Mouse (Mus musculus) skeletal muscle tissue, adult 2 months (tissue): ENCODE results near the gene Cd22.
"Not testable (repeated sequence)": the region's sequence is repeated elsewhere in the genome, so short reads cannot be mapped to it uniquely, and the experiment has no call there.

Experiments used
- DNase-seq: peaks from one replicate; pipeline ENCODE4 v3.0.0-alpha.2; 2012; ENCODE audit warnings: low read depth, low spot score

Gene Cd22

DNA sequence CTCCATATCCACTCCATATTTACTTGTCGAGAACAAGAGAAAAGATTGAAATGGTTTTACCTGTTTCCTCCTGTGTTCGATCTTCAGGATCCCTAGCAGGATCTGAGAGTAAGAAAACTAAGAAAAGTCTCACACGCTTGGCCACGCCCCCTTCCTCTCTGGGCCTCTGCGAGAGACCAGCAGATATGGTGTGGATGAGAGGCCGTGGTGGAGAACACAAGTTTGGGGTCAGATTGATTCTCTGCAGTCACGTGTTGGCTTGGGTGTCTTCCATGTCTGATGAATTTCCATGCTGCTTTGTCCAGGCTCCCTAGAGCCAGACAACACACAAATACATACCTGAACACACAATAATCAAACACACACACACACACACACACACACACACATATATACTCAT lies at the start of gene Cd22:
Gene Cd22 (minus strand): TSS at position 167 of the 400 bp plus-strand sequence.
- DNase-seq: no peak

DNA sequence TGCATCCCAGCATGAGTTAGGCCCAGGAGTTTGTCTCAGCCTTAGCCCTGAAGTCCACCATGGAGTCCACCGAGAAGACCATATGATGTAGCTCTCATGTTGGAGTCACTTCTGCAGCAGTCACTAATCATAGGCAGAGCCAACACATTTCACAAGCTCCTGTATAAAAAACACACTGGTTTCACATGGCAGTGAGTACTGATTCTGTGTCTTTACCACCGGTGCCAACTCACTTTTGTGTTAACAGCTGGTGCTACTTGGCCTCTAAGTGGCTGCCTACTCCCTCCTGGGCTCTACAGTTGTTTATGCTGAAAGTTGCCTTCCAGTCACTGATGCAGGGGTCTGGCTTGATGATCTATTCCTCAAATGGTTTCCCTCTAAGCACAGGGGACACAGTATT lies 44.4 kb upstream of the Cd22 start, which contains the start of gene Hamp2:
Gene Hamp2 (minus strand): TSS at position 101 of the 400 bp plus-strand sequence.
- not testable (repeated sequence) for DNase-seq

DNA sequence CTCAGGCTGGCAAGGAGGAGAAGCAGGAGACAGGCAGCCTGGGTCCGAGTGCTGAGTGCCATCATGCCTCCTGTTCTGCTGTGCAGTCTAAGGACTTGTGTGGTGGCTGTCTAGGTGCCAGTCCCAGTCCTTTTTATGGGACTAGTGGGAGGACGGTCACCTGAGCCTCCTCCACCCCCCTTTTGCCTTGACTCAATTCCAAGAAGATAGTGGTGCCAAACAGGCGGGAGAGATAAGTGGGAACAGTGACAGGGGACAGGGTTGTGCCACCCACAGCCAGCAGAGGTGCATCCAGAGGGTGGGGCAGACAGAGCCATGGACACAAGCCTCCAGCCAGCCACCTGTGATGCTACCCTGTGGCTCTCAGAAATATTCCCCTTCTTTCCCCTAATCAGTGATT lies 43.9 kb upstream of the Cd22 start:
- DNase-seq: no peak

DNA sequence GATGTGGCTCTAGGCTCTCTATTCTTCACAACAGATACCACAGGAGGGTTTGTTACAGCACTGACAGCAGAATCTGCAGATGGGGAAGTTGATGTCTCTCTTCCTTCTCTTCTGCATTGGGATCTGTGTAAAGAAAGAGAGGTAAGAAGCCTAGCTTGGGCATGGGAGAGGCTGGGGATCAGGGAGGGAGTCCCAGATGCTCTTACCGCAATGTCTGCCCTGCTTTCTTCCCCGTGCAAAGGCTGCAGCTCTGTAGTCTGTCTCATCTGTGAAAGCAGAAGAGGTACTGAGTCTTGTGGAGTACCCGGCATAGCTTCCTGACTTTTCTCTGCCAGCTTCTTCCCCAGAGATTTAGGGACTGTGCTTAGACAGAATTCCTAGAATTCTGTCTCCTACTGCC lies 42.3 kb upstream of the Cd22 start:
- DNase-seq: not testable (repeated sequence)

DNA sequence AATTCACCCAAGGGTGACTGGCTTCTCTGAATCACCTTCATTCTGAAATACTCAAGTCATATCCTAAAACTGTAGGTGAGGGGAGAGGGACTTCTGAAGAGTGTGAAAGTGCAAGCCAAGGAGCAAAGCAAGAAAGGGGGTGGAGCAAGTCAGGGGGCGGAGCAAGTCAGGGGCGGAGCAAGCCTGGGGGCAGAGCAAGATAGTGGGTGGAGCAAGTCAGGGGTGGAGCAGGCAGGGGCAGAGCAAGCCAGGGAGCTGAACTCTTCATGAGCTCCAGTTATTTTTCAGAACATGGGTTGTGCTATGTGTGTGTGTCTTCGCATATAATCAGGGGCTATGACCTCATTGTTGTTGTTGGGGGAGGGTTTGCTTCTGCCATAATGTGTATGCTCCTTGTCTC lies 40.1 kb upstream of the Cd22 start:
- no peak for DNase-seq

DNA sequence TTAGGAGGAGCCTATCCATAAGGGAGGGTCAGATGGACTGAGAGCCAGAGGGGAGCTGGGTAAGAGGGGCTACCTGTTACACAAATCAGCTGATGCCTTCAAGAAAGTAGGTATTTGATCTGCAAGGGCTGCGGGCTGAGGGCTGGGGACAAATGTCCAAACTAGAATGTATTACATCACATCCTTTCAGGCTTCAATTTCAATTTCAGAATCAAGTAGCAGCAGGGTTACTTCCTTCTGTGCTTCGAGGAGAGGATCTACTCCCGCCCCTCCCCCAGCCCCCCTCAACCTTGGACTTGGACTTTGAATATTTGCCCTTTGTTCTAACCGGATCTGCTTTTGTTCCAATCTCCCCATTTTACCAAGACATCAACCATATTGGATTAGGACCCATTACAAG lies 37.1 kb upstream of the Cd22 start:
- DNase-seq: no peak

DNA sequence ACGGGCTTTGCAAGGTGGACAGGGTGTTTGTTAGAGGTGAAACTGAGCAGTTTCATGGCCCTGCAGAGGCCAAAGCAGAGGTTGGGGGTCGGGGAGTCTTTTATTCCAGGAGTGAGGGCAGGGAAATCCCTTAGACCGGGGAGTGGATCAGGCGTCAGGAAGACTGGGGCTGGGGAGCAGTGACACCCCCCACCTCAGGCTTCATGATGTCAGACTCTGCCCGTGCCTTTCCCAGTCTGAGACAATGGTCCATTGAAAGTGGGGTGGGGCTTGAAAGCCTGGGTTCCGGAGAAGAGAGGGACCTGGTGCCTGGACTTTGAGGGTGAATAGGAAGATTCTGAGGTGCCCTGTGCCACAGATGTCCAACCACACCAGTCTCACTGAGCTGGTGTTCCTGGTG lies 36.6 kb upstream of the Cd22 start:
- DNase-seq: no peak

DNA sequence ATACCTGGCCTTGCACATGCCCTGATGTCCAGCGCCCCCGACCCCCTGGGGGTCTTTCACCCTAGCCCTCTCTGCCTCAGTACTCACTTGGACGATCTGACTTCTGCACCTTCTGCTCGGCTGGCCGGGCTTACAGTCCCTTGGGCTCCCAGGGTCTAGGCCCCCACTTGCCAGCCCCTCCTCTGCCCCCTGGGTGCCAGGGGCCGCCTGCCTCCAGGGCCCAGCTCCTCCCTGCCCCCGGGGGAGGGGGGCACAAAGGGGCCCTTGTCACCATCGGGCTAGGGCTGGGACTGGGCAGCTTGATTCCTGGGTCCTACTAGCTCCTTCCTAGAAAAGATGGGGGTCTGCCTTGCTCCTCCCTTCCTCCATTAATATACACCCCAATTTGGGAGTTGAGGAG lies 34.6 kb upstream of the Cd22 start, which contains the start of gene Mag:
Gene Mag (minus strand): TSS at position 142 of the 400 bp plus-strand sequence.
- no peak for DNase-seq

DNA sequence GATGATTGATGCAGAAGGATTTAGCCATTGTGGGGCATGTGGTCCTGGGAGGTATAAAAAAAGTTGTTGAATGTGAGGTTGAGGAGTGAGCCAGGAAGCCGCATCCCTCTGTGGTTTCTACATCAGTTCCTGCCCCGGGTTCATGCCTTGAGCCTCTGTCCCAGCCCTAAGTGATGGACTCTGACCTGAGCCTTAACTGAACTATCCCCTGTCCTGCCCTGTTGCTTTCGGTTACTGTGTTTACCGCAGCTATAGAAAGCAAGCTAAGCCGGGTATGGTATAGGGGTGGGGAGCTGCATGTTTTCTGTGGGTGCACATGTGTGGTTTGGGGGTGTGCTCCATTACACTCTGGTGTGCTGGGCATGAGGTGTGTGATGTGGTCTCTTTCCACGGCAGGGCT lies 29.6 kb upstream of the Cd22 start:
- DNase-seq: no peak

DNA sequence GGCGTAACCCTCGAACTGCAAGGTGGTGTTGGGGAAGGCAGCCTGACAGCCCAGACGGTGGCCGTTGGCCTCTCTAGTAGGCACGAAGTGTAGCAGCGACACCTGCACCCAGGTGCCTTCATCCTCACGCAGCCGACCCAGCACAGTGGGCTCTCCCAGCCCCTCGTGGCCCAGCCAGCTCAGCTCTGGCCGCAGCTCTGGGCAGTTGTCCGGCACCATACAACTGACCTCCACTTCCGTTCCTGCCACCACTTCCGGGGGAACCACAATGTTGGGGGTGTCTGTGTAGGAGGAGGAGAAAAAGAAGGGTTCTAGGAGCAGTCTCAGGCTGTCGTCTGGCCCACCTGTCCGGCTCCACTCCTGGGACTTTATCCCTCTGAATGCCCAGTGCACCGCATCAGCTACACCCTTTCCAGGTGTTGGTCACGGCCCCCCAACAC lies 28.9 kb upstream of the Cd22 start:
- no peak for DNase-seq

DNA sequence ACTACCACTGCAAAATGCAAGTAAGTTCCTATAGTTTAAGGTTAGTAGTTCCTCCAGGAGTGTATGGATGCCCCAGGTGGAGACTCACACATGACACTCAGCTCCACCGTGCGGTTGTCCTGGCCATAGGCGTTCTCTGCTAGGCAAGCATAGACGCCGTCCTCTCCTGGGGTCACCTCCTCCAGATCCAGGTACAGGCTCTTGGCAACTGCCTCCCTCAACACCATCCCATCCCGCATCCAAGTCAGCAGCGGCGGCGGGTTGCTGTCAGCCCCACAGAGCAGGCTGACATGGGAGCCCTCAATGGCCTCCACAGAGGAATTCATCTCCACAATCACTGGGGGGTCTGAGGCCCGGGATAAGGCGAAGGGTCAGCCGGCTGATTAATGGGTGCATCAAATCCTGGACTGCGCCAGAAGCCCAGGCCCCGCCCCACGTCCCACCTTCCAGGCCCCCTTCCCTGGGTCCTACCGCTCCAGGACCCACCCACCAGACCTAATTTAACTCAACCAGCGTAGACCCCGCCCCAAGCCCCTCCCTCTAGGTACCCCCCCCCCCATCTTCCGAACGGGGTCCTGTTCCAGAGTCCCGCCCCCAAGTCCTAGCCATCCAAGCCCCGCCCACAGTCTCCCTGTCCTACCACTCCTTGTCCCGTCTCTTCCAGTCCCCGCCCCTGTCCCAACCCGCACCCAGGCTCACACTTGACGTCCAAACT lies 28.3 kb upstream of the Cd22 start:
- DNase-seq: no peak

DNA sequence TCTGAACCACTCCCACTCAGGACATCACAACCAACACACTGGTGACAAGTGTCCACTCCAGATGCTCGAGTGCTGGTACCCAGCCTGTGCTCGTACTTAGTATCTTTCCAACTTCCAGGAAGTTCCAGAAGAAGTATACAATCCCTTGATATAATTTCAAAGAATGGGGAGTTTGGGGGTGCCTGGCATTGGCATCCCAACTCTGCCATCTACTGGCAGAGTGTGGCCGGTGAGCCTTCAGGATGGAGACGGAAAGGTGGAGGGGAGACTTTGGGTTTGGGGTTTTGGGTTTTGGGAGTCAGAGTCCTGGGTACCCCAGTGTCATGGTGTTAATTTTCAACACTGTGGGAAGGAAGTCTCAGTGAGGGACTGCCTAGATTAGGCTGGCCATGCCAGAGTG lies 23.9 kb upstream of the Cd22 start:
- no peak for DNase-seq

DNA sequence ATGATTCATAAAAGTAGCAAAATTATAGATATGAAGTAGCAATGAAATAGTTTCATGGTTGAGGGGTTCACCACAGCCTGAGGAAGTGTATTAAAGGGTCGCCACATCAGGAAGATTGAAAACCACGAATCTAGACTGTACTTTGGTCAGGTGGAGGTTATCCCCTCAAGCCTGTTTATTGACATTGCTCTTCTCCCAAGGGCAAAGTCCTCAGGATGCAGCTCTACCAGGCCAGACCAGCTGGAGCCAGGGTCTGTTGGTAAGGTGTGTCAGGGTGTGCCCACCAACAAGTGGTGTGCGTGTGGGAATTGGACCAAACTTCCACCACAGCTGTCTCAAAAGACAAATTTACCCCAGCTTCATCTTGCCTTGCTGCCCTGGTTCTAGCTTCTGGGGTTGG lies 15.1 kb upstream of the Cd22 start:
- DNase-seq: no peak

DNA sequence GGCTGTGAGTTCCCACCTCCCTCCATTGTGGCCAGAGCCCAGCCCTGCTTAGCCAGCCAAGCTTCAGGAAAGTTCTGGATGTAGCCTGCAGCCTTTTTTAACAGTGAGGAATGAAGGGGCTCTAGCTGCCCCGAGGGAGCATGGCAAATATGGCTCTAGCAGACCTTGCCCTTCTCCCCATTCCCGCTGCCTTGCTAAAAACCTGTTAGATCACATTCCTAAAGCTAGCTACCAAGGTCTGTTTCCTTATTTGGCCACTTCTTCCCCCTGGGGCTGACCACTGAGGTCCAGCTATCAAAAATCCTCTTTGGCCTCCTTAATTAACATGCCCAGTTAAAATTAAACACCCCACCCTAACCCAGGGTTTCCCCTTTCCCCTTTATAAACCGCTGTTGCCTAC lies 12.4 kb upstream of the Cd22 start:
- DNase-seq: no peak

DNA sequence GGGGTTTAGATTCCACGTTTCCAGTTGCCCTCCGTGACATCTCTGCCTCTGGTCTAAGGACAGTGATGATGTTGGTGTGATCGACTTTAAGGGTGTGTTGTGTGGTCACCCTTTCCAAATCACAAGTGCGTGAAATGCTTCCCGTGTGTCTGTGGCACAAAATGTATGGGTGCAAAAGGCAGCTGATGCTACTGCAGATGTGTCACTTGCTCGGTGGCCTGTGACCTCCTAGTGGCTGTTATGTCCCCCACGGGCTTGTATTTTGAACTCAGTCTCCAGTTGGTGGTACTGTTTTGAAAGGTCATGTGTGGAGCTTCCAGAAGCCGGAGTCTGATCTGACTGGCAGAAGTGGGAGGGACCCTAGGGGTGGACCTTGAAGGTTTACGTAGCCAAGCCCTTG lies 11.6 kb upstream of the Cd22 start:
- DNase-seq: no peak

DNA sequence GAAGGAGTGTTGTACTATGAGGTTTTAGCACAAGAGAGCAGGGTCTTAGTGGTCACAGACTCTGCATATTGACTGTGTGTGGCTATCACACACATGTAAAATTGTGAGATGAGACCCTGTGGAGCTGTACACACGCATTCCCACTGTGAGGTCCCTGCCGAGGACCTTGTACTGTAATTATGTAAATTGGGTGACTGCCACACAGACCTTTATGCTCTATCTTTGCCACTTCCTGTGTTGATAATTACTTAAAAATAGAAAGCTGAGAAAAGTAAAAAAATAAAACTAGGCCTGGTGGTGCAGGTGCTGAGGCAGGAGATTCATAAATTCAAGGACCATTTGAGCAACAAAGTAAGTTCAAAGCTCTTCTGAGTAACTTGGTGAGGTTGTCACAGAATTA lies 10.5 kb upstream of the Cd22 start:
- DNase-seq: no peak

DNA sequence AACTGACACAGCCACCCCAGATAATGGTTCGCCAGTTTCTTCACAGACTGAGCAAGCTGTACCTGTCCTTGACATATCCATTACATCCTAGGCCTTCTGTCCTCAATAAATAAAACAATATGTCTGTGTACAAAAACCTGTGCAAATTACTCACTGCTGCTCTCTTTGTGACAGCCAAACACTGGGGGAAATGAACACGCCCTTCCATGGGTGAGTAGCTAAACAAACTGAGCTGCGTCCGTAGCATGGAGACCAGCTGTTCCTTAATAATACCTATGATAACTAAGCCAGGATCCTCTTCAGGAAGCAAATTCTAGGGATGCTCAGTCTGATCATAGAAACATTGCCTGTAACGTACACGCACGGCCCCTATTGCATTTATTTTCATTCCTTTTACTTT lies 8.6 kb upstream of the Cd22 start:
- no peak for DNase-seq

DNA sequence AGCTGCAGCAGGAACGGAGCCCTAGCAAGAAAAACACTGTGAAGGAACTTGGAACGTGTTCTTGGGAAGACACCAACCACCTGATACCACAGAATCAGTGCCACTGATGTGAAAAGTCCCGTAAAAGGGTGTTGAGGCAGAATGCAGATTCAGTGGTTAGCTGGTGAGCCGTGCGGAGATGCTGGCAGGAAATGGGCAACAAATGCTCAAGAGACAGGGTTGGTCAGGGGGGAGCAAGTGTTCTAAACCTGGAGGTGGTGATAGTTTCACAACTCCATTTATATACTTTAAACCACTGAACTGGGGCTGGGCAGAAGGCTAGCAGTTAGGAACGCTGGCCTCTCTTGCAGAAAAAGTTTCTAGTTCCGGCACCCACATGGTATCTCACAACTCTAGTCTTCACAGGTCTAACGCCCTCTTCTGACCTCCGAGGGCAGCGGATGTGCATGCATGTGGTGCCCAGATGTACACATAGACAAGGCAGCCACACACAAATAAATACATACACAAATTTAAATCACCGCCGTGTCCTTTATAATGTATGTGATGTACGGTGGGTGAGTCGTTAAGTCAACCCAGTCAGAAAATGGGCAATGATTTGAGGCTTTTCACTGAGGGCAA lies 7.5 kb upstream of the Cd22 start:
- peak; percentile 20 for DNase-seq

DNA sequence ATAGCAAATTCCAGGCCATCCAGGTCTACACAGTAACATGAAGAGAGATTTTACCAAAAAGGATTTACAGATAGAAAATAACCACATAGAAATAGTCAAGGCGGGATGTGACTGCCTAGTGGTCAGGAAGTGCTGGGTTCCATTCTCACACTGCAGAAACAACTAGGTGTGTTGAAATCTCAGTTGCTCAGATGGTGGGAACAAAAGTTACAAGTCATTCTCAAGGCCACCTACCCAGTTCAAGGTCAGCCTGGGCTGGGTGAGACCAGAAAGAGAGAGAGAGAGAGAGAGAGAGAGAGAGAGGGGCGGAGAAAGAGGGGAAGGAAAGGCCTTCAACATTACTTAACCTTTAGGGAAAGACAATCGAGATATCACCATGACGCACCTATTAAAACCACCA lies 6.7 kb upstream of the Cd22 start:
- no peak for DNase-seq

DNA sequence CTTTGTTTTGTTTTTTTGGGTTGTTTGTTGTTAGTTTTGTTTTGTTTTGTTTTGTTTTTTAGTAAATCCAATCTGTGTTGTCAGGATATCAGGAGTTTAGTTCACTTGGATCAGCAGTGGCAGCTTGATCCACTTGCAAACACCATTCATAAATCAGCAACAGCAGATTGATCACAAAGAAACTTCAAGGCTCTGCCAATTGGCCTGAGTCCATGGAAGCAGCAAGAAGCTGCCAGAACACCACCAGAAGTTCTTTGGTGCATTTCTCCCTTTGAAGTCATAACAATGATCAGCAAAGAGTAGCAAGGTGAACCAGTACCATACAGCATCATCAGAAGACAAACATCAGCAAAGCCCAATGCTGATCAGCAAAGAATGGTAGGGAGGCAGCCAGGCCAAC lies 3.9 kb upstream of the Cd22 start:
- DNase-seq: no peak

DNA sequence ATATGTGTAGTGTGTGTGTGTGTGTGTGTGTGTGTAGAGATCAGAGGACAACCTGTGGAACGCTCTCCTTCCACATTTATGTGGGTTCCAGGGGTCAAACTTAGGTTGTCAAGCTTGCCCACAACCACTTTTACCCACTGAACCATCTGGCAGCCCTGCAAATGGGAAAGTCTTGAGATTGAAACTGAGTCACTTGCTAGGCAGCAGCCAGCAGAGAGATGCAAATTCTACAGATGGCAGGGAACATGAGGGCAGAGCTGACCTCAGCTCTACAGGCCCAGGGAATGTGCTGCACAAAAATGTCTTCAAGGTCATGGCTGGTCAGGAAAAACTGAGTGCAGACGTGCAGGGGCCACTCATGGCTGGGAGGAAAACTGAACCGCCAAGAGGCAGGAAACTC lies 1.2 kb upstream of the Cd22 start:
- DNase-seq: no peak

DNA sequence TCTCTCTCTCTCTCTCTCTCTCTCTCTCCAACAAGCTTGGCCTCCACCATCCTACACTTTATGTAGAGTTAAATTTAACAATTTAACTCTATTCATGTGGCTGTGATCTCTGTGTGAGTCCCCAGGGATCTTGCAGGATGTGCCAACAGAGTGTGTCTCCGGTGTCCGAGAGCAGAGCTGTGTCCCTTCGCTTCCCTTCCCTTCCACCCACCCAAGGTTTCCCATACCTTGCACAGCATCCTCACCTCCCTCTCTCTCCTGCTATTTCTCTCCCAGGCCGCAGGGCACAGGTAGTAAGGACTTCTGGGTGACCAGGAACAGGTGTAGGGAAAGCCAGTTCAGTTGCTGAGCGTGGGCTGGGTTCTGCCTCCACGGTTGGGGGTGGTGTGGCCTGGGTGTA lies 1.2 kb downstream of the Cd22 start:
- DNase-seq: no peak

DNA sequence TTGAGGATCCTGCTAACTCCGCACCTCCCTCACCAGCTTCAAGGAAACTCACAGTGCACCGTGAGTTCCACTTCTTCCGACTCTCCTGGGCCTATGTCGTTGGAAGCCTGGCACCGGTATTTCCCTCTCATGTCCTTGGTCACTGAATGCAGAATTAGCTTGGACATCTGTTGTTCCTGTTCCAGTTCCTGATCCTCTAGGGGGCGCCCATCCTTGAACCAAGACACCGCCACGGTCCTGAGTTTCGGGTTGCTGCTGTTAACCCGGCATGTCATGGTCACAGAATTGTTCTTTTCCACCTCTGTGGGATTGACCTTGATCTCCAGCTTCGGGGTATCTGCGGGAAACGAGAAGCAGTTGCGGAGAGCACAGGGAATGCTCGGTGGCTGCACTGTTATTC lies 7.1 kb downstream of the Cd22 start:
- DNase-seq: peak; percentile 34

DNA sequence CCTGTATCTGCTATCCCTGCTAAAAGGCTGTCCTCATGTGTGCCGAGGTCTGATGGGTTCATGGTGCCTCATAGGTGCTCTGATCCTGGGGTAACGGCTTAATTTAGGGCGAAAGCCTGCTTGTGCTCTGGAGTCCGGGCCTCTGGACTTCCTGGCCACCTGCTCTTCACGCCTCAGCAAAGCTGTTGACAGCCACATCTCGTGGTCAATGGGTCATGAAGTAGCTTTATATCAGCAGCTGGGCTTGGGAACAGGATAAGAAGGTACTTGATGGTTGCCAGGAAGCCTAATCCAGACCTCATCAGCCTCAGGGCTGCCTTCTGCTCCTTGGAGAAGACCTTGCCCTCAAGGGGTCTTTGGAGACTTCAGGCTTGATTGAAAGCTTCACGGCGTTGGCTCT lies 16.8 kb downstream of the Cd22 start:
- DNase-seq: no peak
